Mouse (Mus musculus) midbrain, embryonic 16.5 days (tissue): ENCODE measurements around the gene Rdh19. TPM values are rescaled to one million over a fixed set of nuclear protein-coding genes. Genes with fewer than 3 reads are reported as not detected.

Experiments used
- ATAC-seq: fragments of 200-750 bp; cut with Nextera tagmentation; 2 replicates; pipeline ENCODE4 v1.8.0; 2017; ENCODE audit warnings: moderate TSS enrichment
- H3K27ac ChIP-seq: fragments of 300-500 bp; sonication (generic); 2 replicates; pipeline ENCODE4 v1.5.1; 2014; ENCODE audit warnings: mild to moderate bottlenecking, low read length, mixed read lengths
- H3K27me3 ChIP-seq: fragments of 300-500 bp; sonication (generic); 2 replicates; pipeline ENCODE4 v1.6.1; 2014; ENCODE audit warnings: low read depth, low read length, mixed read lengths; ENCODE audit not compliant: control insufficient read depth, insufficient read depth
- H3K36me3 ChIP-seq: fragments of 300-500 bp; sonication (generic); 2 replicates; pipeline ENCODE4 v1.6.1; 2014; ENCODE audit warnings: mild to moderate bottlenecking, low read length, moderate library complexity, mixed read lengths; ENCODE audit not compliant: control insufficient read depth, insufficient read depth
- H3K4me1 ChIP-seq: fragments of 300-500 bp; sonication (generic); 2 replicates; pipeline ENCODE4 v1.6.1; 2014; ENCODE audit warnings: mild to moderate bottlenecking, low read length, mixed read lengths; ENCODE audit not compliant: control insufficient read depth, insufficient read depth
- H3K4me2 ChIP-seq: fragments of 300-500 bp; sonication (generic); 2 replicates; pipeline ENCODE4 v1.6.1; 2014; ENCODE audit warnings: mild to moderate bottlenecking, low read length, mixed read lengths
- H3K4me3 ChIP-seq: fragments of 300-500 bp; sonication (generic); 2 replicates; pipeline ENCODE4 v1.5.1; 2014; ENCODE audit warnings: low read depth, mild to moderate bottlenecking, low read length, moderate library complexity, mixed read lengths
- H3K9ac ChIP-seq: fragments of 300-500 bp; sonication (generic); 2 replicates; pipeline ENCODE4 v1.6.1; 2014; ENCODE audit warnings: low read depth, low read length, mixed read lengths
- H3K9me3 ChIP-seq: fragments of 300-500 bp; sonication (generic); replicated peaks from 2 replicates; pipeline ENCODE4 v1.6.1; 2014; ENCODE audit warnings: mild to moderate bottlenecking, low read length, mixed read lengths; ENCODE audit not compliant: control insufficient read depth, poor library complexity, severe bottlenecking
- WGBS: fragments of 180-500 bp; shearing (Covaris S2); extraction: QIAGEN DNeasy Blood & Tissue Kit; methylation state at CpG from one replicate; pipeline ENCODE4 v1.1.7; 2014; 5-methylcytosine and 5-hydroxymethylcytosine counted together
- polyA plus RNA-seq: library from polyadenylated mRNA; unstranded; fragments of >200 nt; fragmentation: Nextera tagmentation; extraction: Ambion mirVana; gene quantifications from 2 replicates; pipeline ENCODE4 v1.2.1, GENCODE M21; 2015

Rdh19 gene
- polyA plus RNA-seq, 1 experiment from 2014 or later: not detected

DNA sequence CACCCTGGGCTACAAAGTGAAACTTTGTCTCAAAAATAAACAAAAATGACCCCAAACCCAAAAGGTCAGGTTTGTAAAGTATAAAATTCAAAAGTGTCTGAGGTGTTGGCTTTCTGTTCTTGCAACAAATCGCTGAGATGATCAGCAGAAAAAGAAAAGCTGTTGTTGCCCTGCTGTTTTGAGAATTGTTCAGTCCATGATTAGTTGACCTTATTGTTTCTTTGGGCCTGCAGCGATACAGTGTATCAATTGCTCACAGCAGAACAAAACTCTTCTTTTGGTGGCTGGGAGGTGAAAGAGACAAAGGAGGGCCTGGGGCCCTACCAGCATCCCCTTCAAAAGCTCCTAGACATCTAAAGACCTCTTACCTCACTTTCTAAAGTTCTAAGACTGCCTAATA, 56.4 kb downstream of the Rdh19 start:
- Histone ChIP-seq H3K27ac (no peak overlapping the region), H3K36me3 (no peaks in the 10 kb centered on the region), H3K4me1 (no peaks in the 10 kb centered on the region), H3K9ac (no peak overlapping the region), H3K9me3 (no peaks in the 10 kb centered on the region), H3K27me3 (no peaks in the 10 kb centered on the region), H3K4me2 (no peak overlapping the region), H3K4me3 (no peak overlapping the region)
- 60% methylated on average over 2 of the region's 2 CpGs for WGBS
- no peak for ATAC-seq

DNA sequence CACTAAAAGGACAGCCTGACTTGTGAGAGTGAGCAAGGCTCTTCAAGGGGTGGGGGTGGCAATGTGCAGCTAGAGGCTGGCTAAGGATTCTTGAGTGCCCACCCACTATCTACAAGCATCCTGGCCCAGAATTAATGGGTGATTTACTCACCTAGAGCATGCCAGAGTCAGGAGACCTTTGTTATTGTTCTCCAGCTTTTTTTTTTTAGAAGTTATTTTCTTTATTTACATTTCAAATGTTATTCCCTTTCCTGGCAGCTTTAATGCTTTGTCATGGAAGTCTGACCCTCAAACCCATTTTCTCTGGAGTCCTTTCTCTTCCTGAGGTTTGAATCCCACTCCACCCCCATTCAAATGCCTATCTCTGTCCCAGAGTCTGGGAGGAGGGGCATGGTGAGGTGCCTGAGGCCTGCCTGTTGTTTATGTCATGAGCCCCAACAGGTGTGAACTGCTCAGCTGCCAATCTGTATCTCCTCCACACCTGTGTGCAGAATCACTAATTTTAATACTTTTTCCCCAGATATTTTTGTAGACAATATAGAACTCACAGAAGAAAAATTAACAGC, 57.7 kb downstream of the Rdh19 start:
- no peaks in the 10 kb centered on the region for H3K36me3 ChIP-seq
- no peak overlapping the region for H3K9ac ChIP-seq
- no peaks in the 10 kb centered on the region for H3K4me1 ChIP-seq
- H3K9me3 ChIP-seq: no peaks in the 10 kb centered on the region
- no peak overlapping the region for H3K4me3 ChIP-seq
- H3K27me3 ChIP-seq: no peaks in the 10 kb centered on the region
- H3K27ac ChIP-seq: no peak overlapping the region
- no peak for ATAC-seq
- no peak overlapping the region for H3K4me2 ChIP-seq

Other genes starting within 250 kb of the Rdh19 start
- gene Lrp1, start 228.8 kb upstream of the Rdh19 start, polyA plus RNA-seq: 110 and 117 TPM in 2 replicates
- 4.4 and 5.4 TPM in 2 replicates for gene Stat6, start 206.9 kb upstream of the Rdh19 start, polyA plus RNA-seq
- 3.2 TPM in 2 replicates for gene Nemp1, start 183.0 kb upstream of the Rdh19 start, polyA plus RNA-seq
- 1.6 and 2.1 TPM in 2 replicates for gene Nab2, start 181.4 kb upstream of the Rdh19 start, polyA plus RNA-seq
- 0.60 and 0.93 TPM in 2 replicates for gene Myo1a, start 144.8 kb upstream of the Rdh19 start, polyA plus RNA-seq
- 0.34 and 1.2 TPM in 2 replicates for gene Tac2, start 125.5 kb upstream of the Rdh19 start, polyA plus RNA-seq
- gene Zbtb39, start 110.4 kb upstream of the Rdh19 start, polyA plus RNA-seq: 2.7 and 3.2 TPM in 2 replicates
- gene Gpr182, start 98.2 kb upstream of the Rdh19 start, polyA plus RNA-seq: 1.1 and 1.7 TPM in 2 replicates
- not detected in 2 replicates for gene Rdh1, start 90.2 kb upstream of the Rdh19 start, polyA plus RNA-seq
- gene Rdh16f1, start 90.1 kb upstream of the Rdh19 start, polyA plus RNA-seq: 0.25 TPM in 1 of 2 replicates, not detected in the other
- 0.15 TPM in 1 of 2 replicates, not detected in the other for gene Rdh9, start 73.5 kb upstream of the Rdh19 start, polyA plus RNA-seq
- not detected in 2 replicates for gene Rdh16, start 48.8 kb upstream of the Rdh19 start, polyA plus RNA-seq
- not detected in 2 replicates for gene Rdh16f2, start 16.5 kb downstream of the Rdh19 start, polyA plus RNA-seq
- not detected in 2 replicates for gene Rdh7, start 38.9 kb downstream of the Rdh19 start, polyA plus RNA-seq
- not detected in 2 replicates for gene Sdr9c7, start 48.6 kb downstream of the Rdh19 start, polyA plus RNA-seq
- gene Hsd17b6, start 157.7 kb downstream of the Rdh19 start, polyA plus RNA-seq: not detected in 2 replicates
- 37.4 and 40.1 TPM in 2 replicates for gene Prim1, start 165.2 kb downstream of the Rdh19 start, polyA plus RNA-seq
- gene Naca, start 185.6 kb downstream of the Rdh19 start, polyA plus RNA-seq: 487 and 537 TPM in 2 replicates
- gene Ptges3, start 209.0 kb downstream of the Rdh19 start, polyA plus RNA-seq: 387 and 407 TPM in 2 replicates
- 2,034 and 2,090 TPM in 2 replicates for gene Atp5b, start 233.3 kb downstream of the Rdh19 start, polyA plus RNA-seq
- gene Baz2a, start 241.6 kb downstream of the Rdh19 start, polyA plus RNA-seq: 7.4 and 8.5 TPM in 2 replicates